Mouse (Mus musculus): ENCODE measurements around the gene Ubqln2. TPM values are rescaled to one million over a fixed set of nuclear protein-coding genes. Genes with fewer than 3 reads are reported as not detected.

The Ubqln2 gene
- polyA plus RNA-seq (2012; rRNA removed; ENCODE audit: low replicate concordance): 25.9 and 45.1 TPM in 2 replicates

GRCm38 (mm10) chrX:153497688-153498516 lies at the start of gene Ubqln2:
Gene Ubqln2, plus strand, starts transcription at chrX:153498227.

Other genes starting within 250 kb of the Ubqln2 start
- not detected in 2 replicates for gene Cypt3, start 60.4 kb downstream of the Ubqln2 start, polyA plus RNA-seq (2012; rRNA removed; ENCODE audit: low replicate concordance)
- gene Kctd12b, start 198.2 kb downstream of the Ubqln2 start, polyA plus RNA-seq (2012; rRNA removed; ENCODE audit: low replicate concordance): 2.5 and 9.4 TPM in 2 replicates
- gene Nbdy, start 225.4 kb downstream of the Ubqln2 start, polyA plus RNA-seq (2012; rRNA removed; ENCODE audit: low replicate concordance): 33.6 and 41.0 TPM in 2 replicates

All from mammary gland, adult 2 months (tissue).